Mouse (Mus musculus) cerebellum, adult 11 months (tissue): ENCODE results near the gene Ndufaf8.

Experiments used
- DNase-seq: peaks from one replicate; pipeline ENCODE4 v3.0.0; 2022

Ndufaf8 gene

DNA sequence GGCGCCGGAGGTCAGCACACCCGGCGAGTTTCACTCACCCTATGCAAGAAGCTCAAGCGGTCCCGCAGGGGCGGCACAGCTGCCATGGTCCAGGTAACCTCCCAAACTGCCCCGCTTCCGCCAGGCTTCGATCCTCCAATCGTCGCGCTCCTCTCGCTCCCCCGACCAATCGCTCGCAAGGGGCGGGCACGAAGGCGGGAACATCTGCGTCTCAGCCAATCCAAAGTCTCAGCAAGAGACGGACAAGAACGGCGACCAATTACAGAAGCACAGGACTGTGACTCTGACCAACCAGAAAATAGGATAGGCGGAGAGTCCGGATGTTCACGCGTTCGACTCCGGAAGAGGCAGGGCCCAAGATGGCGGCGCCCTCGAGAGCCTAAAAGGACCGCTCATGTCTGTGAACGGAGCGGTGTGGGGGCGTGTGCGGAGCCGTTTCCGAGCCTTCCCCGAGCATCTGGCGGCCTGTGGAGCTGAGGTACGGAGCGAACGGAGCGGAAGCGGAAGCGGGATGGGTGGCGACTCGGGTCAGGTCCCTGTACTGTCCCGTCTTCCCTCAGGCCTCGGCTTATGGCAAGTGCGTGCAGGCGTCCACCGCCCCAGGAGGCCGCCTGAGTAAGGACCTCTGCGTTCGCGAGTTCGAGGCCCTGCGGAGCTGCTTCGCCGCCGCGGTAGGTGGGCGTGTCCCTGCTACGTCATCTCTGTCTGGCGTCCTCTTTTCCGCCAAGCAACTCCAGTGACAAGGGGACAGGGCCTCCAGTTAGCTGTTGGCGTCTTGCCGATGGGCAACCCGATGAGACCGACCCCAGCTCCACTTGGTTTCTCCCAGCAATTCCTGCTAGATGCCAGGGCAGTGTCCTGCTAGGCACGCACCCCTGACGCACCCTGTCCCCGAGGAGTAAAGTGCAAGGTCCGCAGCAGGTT lies at the start of gene Ndufaf8, which contains the start of gene Tepsin:
Gene Ndufaf8 (plus strand): TSS at position 341 of the 924 bp plus-strand sequence.
Gene Tepsin (minus strand): TSS at position 144 of the 924 bp plus-strand sequence.
- peak; percentile 99 for DNase-seq

DNA sequence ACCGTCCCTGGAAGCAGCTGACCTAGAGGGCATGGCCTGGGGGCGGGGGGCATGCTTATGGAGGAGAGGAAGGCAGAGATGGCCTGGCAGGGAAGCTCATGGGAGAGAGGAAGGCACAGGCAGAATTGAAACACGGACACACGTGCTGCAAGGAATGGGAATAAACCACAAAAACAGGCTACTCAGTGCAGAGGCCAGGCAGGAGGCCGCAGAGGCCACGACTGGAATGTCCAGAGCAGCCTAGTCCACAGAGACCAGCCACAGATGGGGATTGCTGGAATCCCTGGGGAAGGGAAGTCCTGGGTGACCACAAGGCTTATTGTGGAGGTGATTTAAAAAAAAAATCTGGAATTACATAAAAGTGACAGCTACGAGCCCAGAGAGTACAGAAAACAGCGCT lies 49.7 kb upstream of the Ndufaf8 start:
- DNase-seq, result no peak

DNA sequence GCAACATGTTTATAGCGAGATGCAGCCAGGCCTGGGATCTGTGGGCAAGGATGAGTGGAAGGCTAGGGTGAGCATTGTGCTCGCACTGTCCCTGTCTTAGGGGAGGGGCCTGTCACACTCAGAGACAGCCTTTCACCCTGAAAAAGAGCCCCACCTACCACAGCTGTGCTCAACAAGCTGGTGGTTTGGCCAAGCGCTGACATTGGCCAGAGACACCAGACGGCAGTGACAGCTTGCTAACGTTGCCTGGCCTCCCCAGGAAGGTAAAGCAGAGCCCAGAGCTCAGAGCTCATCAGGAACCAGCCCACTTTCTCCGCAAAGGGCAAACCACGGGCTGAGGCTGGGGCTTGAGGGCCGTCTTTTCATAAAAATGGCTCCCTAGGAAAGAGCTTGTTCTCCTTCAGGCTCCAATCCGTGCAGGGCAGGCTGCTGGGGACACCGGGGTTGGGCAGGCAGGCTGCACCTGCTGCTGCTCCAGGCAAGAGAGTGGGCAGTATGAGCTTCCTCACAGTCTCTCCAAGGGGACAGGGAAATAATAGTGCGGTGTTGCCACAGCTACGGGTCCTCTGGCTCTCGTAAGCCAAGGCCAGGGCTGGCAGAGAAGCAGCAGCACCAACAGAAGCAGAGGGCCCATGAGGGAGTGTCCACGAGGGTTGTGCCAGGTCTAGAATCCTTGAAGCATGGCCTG lies 47.5 kb upstream of the Ndufaf8 start:
- DNase-seq, result no peak

DNA sequence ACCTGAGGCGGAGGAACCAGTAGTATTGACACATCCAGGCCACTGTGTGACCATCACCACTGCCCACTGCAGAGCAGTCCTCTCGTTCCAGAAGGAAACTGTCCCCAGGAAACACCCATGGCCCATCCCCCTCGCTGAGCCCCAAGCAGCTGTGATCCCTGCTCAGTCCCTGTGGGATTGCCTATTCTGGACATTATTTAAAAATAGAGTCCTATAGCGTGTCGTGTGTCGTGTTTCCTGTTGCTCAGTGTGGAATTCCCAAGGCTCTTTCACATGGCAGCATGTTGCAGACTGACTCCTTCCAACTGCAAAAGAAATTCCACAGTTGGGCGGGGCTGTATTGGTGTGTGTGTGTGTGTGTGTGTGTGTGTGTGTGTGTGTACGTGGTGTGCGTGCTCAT lies 46.5 kb upstream of the Ndufaf8 start:
- no peak for DNase-seq

DNA sequence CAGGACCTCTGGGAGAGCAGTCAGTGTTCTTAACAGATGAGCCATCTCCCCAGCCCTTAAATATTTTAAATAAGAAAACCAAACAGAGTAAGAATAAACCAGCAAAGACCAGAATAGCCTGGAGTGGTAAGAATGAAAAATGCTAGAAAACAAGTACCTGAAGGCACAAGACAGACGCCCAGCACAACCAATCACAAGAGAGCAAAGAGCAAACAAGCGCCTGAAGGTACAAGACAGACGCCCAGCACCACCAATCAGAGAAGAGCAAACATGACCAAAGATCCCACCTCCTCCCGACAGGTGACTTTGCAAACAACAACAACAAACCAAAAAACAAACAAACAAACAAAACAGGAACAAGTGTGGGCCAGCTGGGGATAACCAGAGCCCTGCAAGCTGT lies 44.9 kb upstream of the Ndufaf8 start:
- DNase-seq, result no peak

DNA sequence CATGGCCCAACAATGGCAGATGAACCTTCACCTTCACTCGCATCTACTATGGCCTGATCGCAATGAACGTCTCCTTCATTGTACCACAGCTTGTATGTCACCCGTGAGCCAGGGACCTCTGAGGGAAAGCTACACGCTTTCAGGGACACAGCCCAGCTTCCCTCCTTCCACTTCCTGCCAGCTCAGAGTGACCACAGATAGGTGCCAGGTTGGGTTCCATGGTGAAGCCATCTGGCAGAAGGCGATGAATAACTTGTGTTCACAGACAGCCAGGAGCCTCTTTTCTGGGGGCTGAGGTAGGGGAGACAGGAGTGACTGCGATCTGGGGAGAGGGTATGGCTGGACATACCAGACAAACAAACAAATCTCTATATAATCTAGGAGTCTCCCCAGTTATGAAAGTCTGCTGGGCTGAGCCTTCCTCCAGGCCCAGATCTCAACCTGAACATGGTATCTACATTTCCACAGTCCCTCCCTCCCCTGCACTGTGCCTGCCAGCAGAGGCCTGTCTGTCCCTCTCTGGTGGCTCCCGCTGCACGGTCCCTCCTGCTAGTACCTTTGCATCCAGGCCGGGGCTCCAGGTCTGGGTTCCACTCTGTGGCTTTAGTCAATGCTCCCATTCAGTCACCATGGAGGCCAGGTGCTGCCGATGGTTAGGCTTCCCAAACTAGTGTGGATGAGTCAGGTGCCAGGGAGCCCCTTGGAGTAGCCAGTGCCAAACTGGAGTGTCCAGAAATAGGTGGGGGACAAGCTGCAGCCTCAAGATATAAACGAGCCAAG lies 42.6 kb upstream of the Ndufaf8 start:
- DNase-seq, result no peak

DNA sequence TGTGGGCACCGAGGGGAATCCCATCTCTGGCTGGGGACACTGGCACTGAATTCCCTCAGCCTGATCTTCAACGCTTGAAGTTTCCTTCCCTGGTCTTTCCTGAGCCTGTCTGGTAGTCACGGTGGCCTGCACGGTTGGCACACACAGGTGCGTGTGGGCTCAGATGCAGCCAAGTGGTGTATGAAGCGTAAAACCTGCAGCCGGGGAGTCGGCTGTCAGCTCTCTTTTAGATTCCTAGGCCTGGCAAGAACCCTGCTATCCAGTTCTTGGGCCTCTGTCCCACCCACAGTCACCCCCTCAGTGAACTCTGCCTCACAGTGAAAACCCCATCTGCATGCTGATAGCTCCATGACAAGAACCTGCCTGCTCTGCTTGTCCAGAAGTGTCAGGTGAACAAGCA lies 38.1 kb upstream of the Ndufaf8 start:
- DNase-seq, result no peak

DNA sequence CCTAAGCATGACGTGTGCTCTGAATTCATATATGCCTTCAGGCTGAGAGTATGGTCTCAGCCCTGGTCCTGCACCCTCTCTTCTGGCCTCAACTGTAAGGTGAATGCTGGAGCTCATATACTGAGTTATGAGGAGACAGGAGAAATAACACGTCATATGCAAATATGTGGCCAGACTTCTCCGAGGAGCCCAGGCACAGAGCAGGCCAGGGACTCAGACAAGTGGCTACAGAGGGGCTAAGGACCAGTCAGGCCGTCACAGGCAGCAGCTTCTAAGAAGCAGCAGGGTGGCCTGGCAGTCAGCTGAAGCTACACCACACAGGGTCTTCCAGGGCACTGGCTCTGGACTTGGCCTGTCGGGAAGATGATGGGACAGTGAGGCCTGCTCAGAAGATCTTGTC lies 35.4 kb upstream of the Ndufaf8 start:
- DNase-seq, result no peak

DNA sequence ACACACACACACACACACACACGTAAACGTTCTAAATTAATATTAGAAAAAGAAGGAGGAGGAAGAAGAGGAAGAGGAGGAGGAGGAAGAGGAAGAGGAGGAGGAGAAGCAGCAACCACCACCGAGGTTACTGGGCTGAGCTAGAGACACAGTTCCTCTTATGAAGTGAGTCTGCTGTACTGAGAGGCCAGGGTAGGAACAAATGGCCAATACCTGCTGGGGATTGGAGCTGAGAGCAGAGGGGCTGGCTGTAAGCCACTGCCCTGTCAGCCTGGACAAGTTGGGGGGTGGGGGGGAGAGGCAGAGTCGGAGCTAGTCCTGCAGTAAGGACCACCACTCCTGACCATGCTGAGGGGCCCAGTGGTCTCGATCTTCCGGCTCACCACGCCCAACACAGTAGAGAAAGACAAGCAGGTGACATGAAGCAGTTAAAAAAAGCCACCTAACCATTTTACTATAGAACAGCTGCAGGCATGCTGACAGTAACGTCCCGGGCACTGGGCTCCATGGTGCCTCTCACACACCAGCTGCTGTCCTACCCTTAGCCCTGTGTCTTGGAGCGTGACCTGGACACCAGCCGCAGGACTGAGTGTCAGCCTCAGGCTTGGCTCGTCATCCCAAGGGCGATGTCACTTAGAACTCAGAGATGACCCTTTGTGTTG lies 34.6 kb upstream of the Ndufaf8 start:
- DNase-seq, result no peak

DNA sequence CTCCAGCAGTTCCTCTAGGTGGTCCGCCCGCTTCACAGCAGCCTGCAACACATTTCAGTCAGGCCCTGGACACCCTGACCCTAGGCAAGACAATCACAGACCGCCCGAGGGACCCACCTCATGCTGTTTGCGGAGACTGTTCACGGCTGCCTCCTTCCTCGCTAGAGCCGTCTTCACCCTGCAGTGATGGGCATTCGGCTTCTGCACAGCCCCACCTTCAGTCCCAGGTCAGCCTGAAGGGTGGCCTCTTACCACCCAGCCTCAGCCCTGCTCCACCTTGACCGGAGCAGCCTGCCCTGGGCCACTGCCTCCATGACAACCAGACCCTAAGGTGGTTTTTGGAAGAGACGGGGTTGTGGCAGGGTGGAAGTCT lies 34.1 kb upstream of the Ndufaf8 start:
- no peak for DNase-seq

DNA sequence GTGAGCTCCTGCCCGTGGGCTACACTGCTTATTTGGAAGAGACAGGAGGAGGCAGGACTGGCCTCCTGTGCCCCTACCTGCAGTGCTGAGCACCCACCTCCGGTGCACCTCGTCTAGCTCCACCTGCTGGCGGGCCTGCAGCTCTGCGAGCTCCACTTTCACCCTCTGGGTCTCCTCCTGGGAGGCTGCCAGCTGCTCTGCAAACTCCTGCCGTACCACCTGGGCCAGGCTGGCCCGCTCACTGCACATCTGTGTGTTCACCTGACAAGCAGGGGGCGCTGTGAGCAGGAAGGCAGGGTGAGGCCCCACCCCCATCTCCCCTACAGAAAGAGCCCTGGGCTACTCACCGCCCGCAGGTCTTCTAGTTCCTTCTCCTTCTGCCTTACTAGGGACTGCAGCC lies 33.4 kb upstream of the Ndufaf8 start:
- peak; percentile 67 for DNase-seq

DNA sequence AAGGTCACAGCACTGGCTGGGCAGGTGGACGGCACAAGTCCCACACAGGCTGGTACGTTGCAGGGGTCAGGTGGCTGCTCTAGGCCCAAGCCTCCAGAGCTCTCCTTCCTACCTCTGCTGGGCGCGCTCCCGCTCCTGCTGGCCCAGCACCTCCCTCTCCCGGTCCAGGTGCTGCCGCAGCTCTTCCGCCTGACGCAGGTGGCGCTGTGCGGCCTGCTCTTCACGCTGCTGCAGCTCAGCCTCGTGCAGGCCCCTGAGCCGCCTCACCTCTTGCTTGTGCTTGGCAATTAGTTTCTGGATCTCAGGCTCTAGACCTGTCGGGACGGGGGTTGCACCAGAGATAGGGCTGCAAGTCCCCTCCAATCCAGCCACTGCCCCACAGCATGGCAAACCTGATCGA lies 30.9 kb upstream of the Ndufaf8 start:
- no peak for DNase-seq

DNA sequence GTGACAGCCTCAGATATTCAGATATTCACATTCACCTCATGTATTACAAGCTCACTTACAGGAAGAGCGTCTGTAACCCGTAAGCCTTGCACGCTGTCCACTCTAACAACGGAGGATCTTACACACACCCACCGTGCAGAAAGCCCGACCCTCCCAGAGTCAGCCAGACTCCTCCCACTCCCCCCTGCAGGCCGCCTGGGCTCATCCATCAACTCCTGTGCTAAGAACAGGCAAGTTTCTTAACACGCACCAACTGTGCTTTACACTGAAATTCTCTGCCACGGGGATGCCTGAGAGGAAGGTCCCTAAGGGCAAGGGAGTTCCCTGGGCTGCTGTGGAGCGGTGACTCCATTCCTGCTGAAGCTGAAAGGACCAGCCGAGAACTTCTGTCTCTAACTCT lies 29.5 kb upstream of the Ndufaf8 start:
- DNase-seq, result no peak

DNA sequence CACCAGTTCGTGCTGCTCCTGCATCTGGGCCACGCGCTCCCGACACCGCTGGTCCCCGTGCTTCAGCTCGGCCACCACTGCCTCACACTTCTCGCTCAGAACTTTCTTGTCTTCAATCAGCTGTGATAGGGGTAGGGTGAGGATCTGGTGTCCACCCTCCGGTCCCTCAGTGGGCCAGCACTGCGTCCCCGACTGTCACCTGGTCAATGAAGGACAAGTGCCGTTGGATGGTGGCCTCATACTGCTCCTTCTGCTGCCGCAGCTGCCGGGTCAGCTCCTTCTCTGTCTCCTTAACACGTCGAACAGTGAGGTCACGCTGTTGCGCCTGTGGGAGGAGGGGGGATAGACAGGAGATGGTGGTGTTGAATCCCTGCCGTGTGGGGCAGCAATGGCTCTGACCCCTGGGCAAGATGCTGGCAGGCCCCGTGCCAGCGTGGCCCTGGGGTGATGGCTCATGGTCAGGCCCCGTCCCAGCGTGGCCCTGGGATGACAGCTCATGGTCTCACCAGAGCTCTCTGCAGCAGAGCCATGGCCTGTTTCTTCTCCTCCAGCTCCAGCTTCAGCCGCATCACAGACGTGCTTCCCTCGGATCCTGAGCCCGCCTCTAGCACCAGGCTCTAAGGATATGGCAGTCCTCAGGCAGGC lies 28.3 kb upstream of the Ndufaf8 start:
- DNase-seq, result no peak

DNA sequence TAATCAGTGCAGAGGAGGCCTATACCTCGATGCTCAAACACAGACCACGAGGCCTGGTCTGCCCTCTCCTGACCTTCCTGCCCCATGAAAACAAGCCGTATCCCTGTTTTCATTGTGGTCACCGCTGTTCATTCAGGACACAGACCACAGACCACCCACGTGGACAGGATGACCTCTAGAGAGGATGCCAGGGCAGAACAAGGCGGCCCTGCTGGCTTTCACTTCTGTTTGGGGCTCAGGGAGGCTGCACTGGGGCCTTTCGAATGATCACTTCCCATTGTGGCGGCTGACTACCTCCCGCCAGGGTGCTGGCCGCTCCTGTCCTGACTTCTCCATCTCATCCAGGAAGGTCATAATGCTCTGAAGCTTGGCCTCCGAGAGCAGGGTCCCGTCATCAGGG lies 27.7 kb upstream of the Ndufaf8 start:
- DNase-seq, result no peak

DNA sequence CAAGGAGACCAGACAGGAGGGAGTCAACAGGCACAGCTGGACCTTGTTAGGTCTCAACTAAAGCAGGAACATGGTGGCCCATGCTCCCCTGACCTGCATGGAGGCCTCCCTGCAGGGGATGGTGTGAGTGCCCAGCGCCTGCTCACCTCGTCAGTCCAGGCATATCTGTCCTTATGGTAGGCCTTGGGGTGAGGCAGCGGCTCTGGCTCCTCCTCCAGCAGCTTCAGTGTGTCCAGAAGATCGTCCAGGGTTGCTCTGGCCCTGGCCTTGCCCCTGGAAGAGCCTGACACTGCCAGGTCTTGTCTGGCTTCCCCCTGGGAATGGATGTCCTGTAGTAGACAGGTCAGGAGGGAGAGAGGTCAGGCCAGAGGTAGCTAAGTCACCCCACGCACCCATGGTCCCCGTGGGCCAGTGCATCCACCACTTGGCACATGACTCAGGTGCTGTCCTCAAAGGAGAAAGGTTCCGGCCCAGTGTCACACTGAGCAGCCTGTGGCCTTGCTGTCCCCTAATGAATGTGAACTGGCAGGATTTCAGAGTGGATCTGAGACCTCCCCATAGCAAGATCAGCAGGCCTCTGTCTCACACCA lies 26.9 kb upstream of the Ndufaf8 start:
- DNase-seq, result no peak

DNA sequence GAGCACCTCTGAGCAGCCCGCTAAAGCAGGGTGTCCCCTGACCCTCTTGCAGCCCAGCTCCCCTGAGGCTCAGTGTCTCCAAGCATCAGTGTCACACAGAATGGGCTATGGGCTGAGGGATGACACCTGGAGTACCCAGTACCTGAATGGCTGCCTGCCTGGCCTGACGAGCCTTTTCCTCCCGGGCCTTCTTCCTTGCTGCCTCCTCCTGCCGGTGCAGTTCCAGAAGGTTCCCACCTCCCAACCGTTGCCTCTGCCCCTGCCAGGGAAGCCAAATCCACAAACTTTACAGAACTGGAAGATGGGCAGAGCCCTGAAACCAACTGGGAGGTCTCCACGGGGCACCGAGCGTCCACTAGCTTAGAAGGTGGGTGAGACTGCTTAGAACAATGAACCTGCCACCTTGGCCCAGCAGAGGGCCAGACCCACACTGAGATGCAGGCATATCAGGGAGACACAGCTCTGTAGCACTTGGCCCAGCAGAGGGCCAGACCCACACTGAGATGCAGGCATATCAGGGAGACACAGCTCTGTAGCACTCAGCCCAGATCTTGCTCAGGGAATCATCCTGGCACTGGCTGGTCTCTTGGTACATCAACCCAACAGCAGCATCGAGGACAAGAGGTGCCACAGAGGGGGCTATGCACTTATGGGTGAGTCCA lies 25.6 kb upstream of the Ndufaf8 start:
- no peak for DNase-seq

DNA sequence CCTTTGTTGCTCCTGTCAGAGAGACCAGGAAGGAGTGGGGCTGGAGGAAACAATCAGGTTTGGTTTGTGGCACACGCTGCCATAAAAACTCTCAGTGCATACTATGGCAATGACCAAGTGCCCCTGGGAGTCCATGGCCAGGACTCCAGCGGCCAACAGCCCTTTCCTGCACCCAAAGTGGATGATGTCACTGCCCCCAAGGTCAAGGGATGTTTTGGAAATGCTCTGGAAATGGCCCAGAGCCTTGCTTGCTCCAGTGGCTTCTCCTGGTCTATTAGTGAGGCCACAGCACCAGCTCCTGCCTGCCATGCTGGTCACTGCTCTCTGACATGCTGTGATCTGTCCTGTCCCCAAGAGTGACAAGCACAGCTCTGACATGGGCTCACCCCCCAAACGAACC lies 22.5 kb upstream of the Ndufaf8 start:
- DNase-seq, result no peak

DNA sequence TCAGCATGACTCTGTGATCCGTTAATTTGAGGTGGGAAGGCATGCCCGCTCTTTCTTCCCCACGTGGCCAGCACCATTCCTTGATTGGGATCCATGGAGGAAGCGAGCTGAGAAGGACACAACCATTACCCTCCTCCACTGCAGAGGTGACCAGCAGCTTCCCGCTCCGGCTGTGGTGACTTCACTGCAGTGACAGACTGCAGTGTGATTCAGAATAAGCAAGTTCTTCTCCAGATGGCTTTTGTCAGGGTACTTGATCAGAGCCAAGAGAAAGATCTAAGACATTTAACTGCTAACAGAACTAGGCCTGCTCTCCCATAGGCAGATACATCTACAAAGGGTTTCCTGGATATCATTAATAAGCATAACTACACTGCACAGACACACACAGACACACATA lies 18.4 kb upstream of the Ndufaf8 start:
- no peak for DNase-seq

DNA sequence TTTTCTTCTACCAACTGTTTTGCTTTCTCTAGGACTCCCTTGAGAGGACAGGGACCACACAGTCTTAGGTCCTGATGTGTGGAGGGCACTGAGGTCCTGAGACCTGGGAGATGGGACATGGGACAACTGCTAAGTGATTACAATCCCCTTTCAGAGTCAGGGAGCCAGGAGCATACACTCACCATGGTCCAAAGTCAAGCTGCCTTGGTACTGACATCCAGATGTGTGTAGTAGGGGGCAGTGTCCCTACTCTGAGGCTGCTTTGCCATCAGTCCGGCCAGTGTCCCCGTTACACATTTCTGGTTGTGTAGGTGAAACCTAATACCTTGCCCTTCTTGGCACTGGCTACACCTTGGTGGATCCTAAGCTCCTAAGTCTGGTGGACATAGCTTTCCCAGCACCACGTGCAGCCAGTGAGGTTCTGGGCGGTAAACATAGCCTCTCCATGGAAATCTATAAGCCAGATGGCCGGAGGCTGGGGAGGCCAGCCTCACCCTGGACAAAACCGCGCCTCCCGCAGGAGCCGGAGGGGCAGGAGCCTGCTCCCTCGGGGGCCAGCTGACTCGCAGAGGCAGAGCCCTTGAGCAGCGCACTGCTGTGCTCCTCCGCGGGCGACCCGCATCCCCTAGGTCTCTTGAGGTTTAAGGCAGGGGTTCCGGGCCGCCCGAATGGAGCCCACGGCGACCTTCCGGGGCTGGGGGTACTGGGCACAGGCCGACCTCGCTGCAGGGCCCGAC lies 12.7 kb upstream of the Ndufaf8 start:
- peak; percentile 60 for DNase-seq

DNA sequence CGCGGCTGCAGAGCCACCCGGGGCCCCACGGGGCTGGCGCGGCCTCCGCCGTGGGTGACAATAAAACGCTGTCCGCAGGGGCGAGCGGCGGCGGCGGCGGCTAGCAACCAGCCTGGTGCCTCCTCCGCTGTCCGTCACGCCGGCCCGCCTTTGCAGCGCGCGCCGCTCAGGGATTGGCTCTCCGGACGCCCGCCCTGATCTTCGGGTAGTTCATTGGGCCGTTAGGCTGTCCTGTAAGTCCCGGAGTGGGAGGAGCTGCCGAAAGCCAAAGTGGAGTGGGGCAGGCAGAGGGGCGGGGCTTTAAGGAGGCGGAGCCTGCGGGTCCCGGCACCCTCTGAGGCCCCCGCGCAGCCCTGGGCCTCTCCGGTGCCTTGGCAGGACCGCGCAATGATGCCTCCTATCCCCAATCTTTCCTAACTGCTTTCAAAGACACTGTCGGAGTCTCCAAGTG lies 12.0 kb upstream of the Ndufaf8 start, which contains the start of gene Cep131:
Gene Cep131 (minus strand): TSS at position 126 of the 451 bp plus-strand sequence.
- peak; percentile 98 for DNase-seq
